Mouse (Mus musculus) hindbrain, embryonic 14.5 days (tissue): ENCODE measurements around the gene Prpf39. TPM values are rescaled to one million over a fixed set of nuclear protein-coding genes. Genes with fewer than 3 reads are reported as not detected.

Experiments used
- ATAC-seq: fragments of 200-750 bp; cut with Nextera tagmentation; 2 replicates; pipeline ENCODE4 v1.8.0; 2017; ENCODE audit warnings: moderate number of reproducible peaks, mild to moderate bottlenecking, moderate TSS enrichment, moderate library complexity; ENCODE audit not compliant: low FRiP score
- DNase-seq: peaks from one replicate; pipeline ENCODE4 v3.0.0-alpha.2; 2015; ENCODE audit warnings: low spot score
- H3K27ac ChIP-seq: fragments of 300-500 bp; sonication (generic); 2 replicates; pipeline ENCODE4 v1.5.1; 2014; ENCODE audit warnings: mild to moderate bottlenecking, moderate library complexity
- H3K27me3 ChIP-seq: fragments of 300-500 bp; sonication (generic); 2 replicates; pipeline ENCODE4 v1.6.1; 2014; ENCODE audit warnings: mild to moderate bottlenecking, low read length, mixed read lengths; ENCODE audit not compliant: control insufficient read depth, insufficient read depth
- H3K36me3 ChIP-seq: fragments of 300-500 bp; sonication (generic); replicated peaks from 2 replicates; pipeline ENCODE4 v1.6.1; 2014; ENCODE audit not compliant: control insufficient read depth, insufficient read depth
- H3K4me1 ChIP-seq: fragments of 300-500 bp; sonication (generic); replicated peaks from 2 replicates; pipeline ENCODE4 v1.6.1; 2014; ENCODE audit warnings: antibody characterized with exemption, low read length, mixed read lengths; ENCODE audit not compliant: control insufficient read depth, insufficient read depth
- H3K4me2 ChIP-seq: fragments of 300-500 bp; sonication (generic); replicated peaks from 2 replicates; pipeline ENCODE4 v1.6.1; 2014; ENCODE audit warnings: mild to moderate bottlenecking, moderate library complexity
- H3K4me3 ChIP-seq: fragments of 300-500 bp; sonication (generic); replicated peaks from 2 replicates; pipeline ENCODE4 v1.5.1; 2014; ENCODE audit warnings: mild to moderate bottlenecking, low read length
- H3K9ac ChIP-seq: fragments of 300-500 bp; sonication (generic); 2 replicates; pipeline ENCODE4 v1.6.1; 2014
- H3K9me3 ChIP-seq: fragments of 300-500 bp; sonication (generic); 2 replicates; pipeline ENCODE4 v1.6.1; 2016; ENCODE audit warnings: low read length; ENCODE audit not compliant: control insufficient read depth
- WGBS: fragments of 180-500 bp; shearing (Covaris S2); extraction: QIAGEN DNeasy Blood & Tissue Kit; methylation state at CpG from one replicate; pipeline ENCODE4 v1.1.7; 2014; 5-methylcytosine and 5-hydroxymethylcytosine counted together
- polyA plus RNA-seq: library from polyadenylated mRNA; unstranded; fragments of >200 nt; fragmentation: Nextera tagmentation; extraction: Ambion mirVana; gene quantifications from 2 replicates; pipeline ENCODE4 v1.2.1, GENCODE M21; 2014

The Prpf39 gene
- polyA plus RNA-seq, 1 experiment from 2014 or later: 50.3 TPM

GRCm38 (mm10) chr12:65108746-65109145 is 72.6 kb downstream of the Prpf39 start:
- ATAC-seq: no peak

GRCm38 (mm10) chr12:65111503-65111902 is 75.4 kb downstream of the Prpf39 start:
- no peaks in the 10 kb centered on the region for H3K4me1 ChIP-seq
- 98% methylated on average over 3 of the region's 3 CpGs for WGBS
- H3K36me3 ChIP-seq: peaks cover 40% of the 10 kb centered on the region
- no peaks in the 10 kb centered on the region for H3K9me3 ChIP-seq
- no peak for DNase-seq
- ATAC-seq: no peak
- H3K9ac ChIP-seq: no peak overlapping the region
- H3K27ac ChIP-seq: no peak overlapping the region
- no peaks in the 10 kb centered on the region for H3K27me3 ChIP-seq
- no peak overlapping the region for H3K4me3 ChIP-seq
- H3K4me2 ChIP-seq: no peak overlapping the region

More at GRCm38 (mm10) chr12:65108746-65109145, 72.6 kb downstream of the Prpf39 start:
- DNase-seq: no peak
- peaks cover 48% of the 10 kb centered on the region for H3K36me3 ChIP-seq
- 80% methylated on average over 1 of the region's 1 CpGs for WGBS
- H3K4me3 ChIP-seq: no peak overlapping the region
- H3K27ac ChIP-seq: no peak overlapping the region
- no peak overlapping the region for H3K9ac ChIP-seq
- no peaks in the 10 kb centered on the region for H3K4me1 ChIP-seq
- H3K27me3 ChIP-seq: no peaks in the 10 kb centered on the region
- no peak overlapping the region for H3K4me2 ChIP-seq
- no peaks in the 10 kb centered on the region for H3K9me3 ChIP-seq

GRCm38 (mm10) chr12:65112811-65113210 is 76.7 kb downstream of the Prpf39 start:
- ATAC-seq (no peak), DNase-seq (no peak)
- H3K27ac ChIP-seq: no peak overlapping the region
- 94% methylated on average over 1 of the region's 1 CpGs for WGBS
- H3K27me3 ChIP-seq: no peaks in the 10 kb centered on the region
- H3K4me3 ChIP-seq: no peak overlapping the region
- H3K36me3 ChIP-seq: peaks cover 39% of the 10 kb centered on the region
- no peak overlapping the region for H3K9ac ChIP-seq
- no peak overlapping the region for H3K4me2 ChIP-seq
- no peaks in the 10 kb centered on the region for H3K4me1 ChIP-seq
- H3K9me3 ChIP-seq: no peaks in the 10 kb centered on the region

Other genes starting within 250 kb of the Prpf39 start
- gene Gm527, start 118.4 kb upstream of the Prpf39 start, polyA plus RNA-seq: 3.7 and 5.3 TPM in 2 replicates
- gene Klhl28, start 70.8 kb upstream of the Prpf39 start, polyA plus RNA-seq: 33.1 and 33.8 TPM in 2 replicates
- 25.1 and 26.4 TPM in 2 replicates for gene Togaram1, start 70.5 kb upstream of the Prpf39 start, polyA plus RNA-seq
- gene Fkbp3, start 37.7 kb downstream of the Prpf39 start, polyA plus RNA-seq: 401 and 423 TPM in 2 replicates
- gene Fancm, start 39.3 kb downstream of the Prpf39 start, polyA plus RNA-seq: 9.0 and 11.5 TPM in 2 replicates
- gene Mis18bp1, start 136.3 kb downstream of the Prpf39 start, polyA plus RNA-seq: 11.1 and 11.4 TPM in 2 replicates
- gene Wdr20rt, start 189.2 kb downstream of the Prpf39 start, polyA plus RNA-seq: not detected in 2 replicates